Mouse (Mus musculus) cerebellum, adult 2 months (tissue): ENCODE results near the gene Ugt1a7c.

ENCODE experiments used
- CTCF ChIP-seq: fragments of 200-500 bp; IDR thresholded peaks from 2 replicates; pipeline ENCODE4 v1.5.1; 2011; ENCODE audit warnings: low read depth, mild to moderate bottlenecking, control low read depth, low read length, moderate library complexity, borderline replicate concordance; ENCODE audit not compliant: insufficient read depth
- POLR2A ChIP-seq: fragments of 200-500 bp; IDR thresholded peaks from 2 replicates; pipeline ENCODE4 v1.6.1; 2011; ENCODE audit warnings: low read length, control low read depth, borderline replicate concordance; ENCODE audit not compliant: insufficient read depth

GRCm38 (mm10) chr1:88250023-88250422 is 155.2 kb downstream of the Ugt1a7c start:
- TF ChIP-seq CTCF (no peak), POLR2A (no peak)
